Mouse (Mus musculus) embryo, embryonic 10.5 days (tissue): Measurements from ENCODE around the gene Cpsf6.

Experiments used
- DNase-seq: peaks from one replicate; pipeline ENCODE4 v3.0.0-alpha.2; 2015; ENCODE audit warnings: low spot score

The Cpsf6 gene

GRCm38 (mm10) chr10:117413562-117414527, 34.0 kb upstream of the Cpsf6 start:
- DNase-seq: no peak

DNA sequence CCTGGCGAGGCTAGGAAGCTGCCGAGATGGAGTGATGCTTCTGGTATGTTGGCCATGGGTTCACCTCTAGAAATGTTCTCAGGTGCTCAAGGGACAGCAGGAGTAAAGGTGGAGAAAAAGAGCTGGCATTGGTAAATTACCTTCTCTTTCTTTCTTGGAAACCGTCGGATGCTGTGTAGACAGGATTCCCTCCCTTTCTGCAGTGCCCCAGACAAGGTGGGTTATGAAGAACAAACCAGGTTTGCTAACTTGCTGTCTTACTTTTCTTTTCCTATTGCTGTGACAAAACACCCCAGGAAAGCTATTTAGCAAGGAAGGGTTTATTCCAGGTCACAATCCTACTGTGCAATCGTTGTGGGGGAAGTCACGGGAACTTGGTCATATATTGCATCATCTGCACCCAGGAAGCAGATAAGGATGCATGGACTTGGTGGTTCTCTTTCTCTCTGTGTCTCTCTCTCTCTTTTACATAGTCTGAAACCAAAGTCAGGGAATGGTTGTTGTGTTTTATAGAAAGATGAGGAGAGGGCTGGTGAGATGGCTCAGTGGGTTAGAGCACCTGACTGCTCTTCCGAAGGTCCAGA, 32.8 kb upstream of the Cpsf6 start:
- DNase-seq: no peak

DNA sequence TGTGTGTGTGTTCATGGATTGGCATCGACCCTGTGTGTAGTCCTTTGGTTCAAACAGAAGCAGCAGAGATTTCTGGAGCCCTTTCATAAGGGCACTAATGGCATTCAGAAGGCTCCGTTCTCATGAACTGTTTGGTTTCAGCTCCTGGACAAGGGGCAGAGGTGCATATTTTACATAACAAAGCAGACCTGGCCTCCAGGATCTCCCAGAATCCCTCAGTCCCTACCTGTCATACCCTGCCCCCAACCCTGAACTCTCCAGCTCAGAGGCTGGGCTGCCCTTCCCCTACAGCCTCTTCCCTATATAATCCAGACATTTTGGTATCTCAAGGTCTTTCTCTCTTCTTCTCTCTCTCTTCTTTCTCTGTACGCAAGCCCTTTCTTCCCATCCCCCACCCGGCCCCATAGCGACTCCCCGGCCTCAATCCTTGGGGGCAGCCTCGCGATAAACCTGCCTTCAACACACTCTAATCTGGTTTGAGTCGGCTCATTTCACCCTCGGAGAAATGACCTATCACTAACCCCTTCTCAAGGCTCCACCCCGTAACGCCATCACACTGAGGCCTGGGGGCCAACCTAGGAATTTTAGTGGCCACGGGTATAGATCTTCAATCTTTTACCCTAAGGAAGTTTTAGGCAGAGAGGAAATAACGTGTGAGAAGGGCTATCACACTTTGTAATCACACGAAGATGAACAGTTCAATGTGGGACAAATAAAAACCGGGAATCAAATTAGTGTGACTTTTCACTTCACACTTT, 32.1 kb upstream of the Cpsf6 start:
- no peak for DNase-seq

- DNase-seq: no peak
Measured at GRCm38 (mm10) chr10:117411131-117411530, 31.3 kb upstream of the Cpsf6 start.

GRCm38 (mm10) chr10:117410481-117411048, 30.8 kb upstream of the Cpsf6 start:
- no peak for DNase-seq

- no peak for DNase-seq
Measured at GRCm38 (mm10) chr10:117409373-117410354, 29.8 kb upstream of the Cpsf6 start.

GRCm38 (mm10) chr10:117408545-117409372, 28.9 kb upstream of the Cpsf6 start:
- DNase-seq: no peak

DNA sequence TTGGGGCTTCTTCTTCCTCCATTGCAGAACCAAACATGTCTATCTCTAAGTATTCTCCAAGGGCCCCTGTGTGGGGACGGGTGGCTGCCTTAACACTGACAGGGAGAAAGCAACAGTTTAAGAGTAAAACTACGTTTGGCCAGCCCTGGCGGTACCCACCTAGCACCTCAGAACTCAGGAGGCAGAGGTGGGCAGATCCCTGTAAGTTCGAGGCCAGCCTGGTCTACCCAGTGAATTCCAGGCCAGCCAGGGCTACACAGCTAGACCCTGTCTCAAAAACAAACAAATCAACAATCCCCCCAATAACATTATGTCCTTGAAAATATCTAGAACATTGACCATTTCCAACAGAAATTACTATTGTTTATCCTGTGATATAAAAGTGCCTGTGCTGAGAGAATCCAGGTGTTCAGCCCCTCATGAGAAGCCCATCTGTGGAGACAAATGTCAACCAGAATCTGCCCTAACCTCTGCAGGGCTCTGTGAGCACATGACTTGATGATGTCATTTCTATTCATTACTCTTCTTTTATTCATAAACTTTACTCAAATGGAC, 28.0 kb upstream of the Cpsf6 start:
- DNase-seq: no peak

GRCm38 (mm10) chr10:117406843-117407733, 27.3 kb upstream of the Cpsf6 start:
- DNase-seq: no peak

DNA sequence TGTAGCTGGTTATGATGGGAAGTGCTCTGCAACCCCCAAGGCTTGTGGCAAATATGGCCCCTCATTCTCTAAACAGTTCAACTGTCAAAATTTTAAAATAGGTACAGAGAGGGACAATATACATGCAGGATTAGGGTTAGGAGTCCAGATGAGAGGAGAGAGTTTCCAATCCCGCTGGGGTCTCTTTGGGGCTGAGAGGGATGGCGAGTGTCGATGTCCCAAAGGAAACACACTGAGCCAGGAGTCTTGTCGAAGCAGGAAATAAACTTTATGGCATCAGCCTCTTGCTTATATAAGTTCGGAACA, 26.4 kb upstream of the Cpsf6 start:
- no peak for DNase-seq

GRCm38 (mm10) chr10:117405526-117406282, 25.9 kb upstream of the Cpsf6 start:
- DNase-seq: no peak

DNA sequence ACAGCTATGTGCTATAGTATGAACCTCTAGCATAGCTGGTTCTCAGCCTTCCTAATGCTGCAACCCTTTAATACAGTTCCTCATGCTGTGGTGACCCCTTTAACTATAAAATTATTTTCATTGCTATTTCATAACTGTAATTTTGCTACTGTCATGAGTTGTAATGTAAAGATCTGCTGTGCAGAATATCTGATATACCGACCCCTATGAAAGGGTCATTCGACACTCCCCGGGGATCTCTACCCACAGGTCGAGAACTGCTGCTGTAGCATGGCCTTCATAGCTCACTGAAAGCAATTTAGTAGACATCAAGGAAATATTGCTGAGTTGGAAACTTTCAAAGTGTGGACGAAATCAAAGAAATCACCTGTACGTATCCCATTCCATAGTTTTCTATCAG, 24.6 kb upstream of the Cpsf6 start:
- DNase-seq: no peak

DNA sequence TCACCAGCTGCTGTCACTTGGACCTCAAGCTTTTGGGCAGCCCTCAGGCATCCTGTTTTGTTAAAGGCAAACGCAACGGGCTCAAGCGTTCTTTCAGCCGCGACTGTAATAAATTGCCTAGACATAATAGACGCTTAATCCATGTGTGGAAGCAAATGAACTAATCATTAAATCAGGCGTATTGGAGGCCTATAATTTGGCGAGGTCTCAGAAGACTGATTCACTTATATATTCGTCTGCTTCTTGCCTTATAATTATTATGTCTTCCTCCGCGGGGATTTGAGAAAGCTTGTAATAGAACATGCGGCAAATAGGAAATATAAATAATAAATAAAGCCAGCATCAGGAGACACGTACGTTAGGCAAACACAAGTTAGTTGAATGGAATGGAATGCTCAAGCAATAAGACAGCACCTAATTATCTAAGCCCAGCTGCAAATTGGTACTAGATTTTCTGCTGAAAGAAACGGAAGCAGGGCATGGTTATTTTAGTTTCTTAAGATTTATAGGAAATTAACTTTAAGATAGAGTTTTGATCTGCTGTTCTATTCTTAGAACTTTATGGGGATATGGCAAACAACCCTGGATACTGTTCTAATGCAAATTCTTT, 23.6 kb upstream of the Cpsf6 start:
- DNase-seq: no peak

GRCm38 (mm10) chr10:117402403-117403333, 22.9 kb upstream of the Cpsf6 start:
- DNase-seq: peak; percentile 71

GRCm38 (mm10) chr10:117401364-117401763, 21.5 kb upstream of the Cpsf6 start:
- no peak for DNase-seq

DNA sequence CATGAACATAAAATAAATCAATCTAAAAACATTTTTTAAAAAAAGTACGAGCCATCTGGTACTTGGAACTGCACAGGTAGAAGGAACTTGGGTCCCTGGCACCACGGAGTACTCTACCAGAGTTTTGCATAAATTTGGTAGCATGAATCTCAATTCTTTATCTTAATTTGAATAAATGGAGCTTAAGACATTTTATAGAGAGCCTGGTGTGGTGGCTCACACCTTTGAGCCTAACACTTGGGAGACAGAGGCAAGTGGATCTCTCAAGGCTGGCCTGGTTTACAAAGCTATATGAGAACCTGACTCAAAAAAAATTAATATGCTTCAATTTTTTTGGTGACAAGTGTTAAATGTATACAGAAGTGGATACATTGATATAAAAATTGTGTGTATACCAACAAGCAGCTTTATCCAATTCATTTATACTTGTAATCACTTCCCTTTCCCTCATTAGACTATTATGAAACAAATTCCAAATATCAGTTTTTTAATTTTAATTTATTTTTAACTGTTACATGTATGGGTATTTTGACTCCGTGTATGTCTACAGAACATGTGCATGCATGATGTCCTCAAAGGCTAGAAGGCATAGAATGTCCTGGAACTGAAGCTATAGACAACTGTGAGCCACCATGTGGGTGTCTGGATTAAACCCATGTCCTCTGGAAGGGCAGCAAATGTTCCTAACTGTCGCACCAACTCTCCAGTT, 20.6 kb upstream of the Cpsf6 start:
- DNase-seq: no peak
